Mouse (Mus musculus): ENCODE data around the gene Sp6.

- TF ChIP-seq POLR2A (IDR thresholded peaks at IDR 0.05; ENCODE audit: borderline replicate concordance, insufficient read depth, low read length) (no peak), CTCF (IDR thresholded peaks at IDR 0.05; ENCODE audit: borderline replicate concordance, insufficient read depth, low read depth, low read length) (peak; percentile 95)
These were observed 30.8 kb upstream of the Sp6 start for GRCm38 (mm10) chr11:96982355-96982754.

All from cerebellum, adult 2 months (tissue).